Mouse (Mus musculus) left cerebral cortex, adult 11 months (tissue): ENCODE results near the gene Aimp2.

Experiments used
- DNase-seq: peaks from one replicate; pipeline ENCODE4 v3.0.0; 2022; ENCODE audit warnings: low spot score

Aimp2 gene

DNA sequence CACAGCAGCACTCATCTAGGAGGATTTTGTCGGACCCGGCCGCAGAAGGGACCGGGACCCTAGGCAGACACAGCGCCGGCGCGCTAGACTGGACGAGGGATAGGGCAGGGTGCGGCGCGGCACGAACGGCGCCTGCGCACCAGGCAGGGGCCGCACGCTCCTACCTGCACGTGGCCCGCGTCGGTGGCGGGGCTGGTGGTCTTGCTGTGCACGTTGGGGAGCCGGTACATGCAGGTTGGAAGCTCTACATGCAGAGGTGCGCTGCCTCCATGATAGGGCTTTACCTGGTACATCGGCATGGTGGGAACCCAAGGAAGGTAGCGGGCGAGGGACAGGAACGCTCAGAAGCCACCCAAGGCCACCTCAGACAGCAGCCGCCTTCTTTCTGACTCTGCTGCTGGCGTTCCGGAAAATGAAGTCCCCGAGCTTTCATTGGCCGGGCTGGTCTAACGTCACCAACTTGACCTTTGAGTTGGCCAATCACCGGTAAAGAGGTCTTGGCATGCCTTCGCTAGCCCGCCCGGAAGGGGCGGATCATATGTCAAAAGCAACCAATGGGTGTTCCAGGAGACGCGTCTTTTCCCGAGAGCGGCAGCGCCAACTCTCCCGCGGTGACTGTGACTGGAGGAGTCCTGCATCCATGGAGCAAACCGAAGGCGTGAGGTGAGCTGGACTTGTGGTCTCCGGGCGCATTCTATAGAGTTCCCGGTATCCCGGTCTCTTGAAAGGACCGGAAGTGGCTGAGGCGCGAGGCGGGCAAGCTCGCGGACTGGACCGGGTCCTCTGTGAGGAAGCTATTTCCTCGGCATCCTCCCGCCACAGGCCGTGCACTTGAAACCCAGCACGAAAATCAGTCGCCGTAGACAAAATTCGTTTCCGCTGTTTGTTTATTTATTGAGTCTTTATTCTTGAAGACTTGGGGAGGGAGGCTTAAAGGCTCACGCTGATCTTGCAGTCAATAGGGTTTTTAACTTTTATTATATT is at the start of gene Aimp2, which contains the start of gene Pms2:
Gene Aimp2, minus strand, starts transcription at position 431 of the 984 bp plus-strand sequence.
Gene Pms2, plus strand, starts transcription at position 548 of the 984 bp plus-strand sequence.
- peak; percentile 96 for DNase-seq

DNA sequence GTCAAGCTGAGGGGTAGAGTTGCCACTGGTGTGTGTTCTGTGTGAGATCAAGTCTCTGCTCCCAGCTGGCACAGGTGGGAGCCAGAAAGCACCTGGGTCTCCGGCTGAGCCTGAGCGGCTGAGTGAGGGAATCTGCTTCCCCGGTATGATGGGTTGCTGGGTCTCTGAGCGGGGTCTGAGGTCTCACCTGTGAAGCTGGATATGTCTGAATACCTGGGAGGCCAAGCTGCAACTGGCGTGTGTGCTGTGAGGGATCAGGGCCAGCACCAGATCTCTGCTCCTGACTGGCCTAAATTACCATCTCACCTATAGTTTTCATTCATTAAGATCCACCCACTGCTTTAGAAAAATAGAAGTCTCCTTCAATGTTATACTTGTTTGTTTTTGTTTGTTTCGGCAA is 47.5 kb upstream of the Aimp2 start:
- no peak for DNase-seq

DNA sequence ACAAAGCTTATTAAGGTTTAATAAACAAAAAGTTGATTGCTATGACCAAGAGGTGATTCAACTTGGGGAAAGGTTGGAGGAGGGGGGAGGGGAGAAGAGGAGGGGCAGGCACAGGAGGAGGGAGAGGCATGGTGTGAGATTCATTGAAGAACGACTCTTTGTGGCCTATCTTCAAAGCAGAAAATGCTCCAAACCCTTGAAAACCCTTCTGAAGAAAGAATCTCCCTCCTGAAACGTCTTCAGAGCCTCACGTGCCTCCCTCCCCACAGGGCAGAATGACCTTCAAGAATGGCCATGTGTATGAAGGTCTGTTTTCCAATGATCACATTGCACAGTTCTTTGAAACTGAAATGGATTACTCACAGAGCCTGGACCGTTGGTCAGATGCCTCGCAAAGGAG is 40.4 kb upstream of the Aimp2 start:
- DNase-seq, result no peak

DNA sequence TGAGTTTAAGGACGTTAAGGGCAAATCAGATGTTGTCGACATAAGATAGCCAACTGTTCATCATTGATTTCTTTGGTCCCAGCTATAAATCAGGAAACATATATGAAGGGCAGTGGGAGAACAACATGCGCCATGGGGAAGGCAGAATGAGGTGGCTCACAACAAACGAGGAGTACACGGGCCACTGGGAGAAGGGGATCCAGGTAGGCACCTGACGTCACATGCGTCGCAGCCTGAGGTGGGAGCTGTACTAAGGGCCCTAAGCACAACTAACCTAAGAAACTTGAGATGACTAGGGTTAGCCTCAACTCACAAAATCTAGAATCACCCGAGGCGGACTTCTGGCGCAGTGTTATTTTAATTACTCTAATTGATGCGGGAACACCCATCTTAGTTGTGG is 38.7 kb upstream of the Aimp2 start:
- no peak for DNase-seq

DNA sequence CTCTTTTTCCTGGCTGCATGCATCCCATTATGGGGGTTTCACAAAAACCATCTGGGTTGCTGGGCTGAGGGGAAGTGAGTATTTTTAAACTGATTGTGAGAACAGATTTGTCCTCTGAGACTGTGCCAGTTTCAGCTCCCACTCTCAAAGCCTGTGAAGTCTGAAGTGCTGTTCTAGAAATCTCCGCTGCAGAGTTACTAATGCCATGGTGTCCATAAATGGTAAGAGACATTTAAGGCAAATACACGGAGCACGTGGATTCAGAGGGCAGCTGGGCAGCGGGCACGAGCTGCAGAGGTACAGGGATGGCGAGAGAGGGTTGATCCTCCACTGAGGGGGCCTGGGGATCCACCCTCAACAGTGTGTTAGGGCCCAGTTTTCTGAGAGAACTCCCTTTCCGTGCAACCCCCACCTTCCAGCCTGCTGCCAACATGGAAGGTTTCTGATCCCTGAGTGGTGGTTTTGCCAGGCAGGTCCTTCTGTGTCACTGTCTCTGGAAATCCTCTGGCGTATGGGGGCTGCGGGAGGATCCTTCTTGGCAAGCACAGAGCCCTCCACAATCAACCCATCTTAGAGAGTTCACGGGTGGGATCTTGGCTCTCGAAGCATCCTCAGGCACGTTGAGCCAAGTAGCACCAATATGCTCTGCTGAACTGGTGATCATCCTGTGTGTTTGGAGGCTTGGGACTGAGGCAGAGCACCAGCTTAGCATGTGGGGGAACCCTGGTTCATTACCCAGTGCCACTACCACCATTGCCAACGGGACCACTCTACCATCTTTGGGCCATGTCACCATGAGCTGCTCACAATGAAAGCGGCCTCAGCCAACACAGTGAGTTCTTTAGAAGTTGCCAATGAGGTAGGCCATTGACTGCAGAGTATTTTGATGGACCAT is 33.8 kb upstream of the Aimp2 start:
- DNase-seq, result peak; percentile 76

DNA sequence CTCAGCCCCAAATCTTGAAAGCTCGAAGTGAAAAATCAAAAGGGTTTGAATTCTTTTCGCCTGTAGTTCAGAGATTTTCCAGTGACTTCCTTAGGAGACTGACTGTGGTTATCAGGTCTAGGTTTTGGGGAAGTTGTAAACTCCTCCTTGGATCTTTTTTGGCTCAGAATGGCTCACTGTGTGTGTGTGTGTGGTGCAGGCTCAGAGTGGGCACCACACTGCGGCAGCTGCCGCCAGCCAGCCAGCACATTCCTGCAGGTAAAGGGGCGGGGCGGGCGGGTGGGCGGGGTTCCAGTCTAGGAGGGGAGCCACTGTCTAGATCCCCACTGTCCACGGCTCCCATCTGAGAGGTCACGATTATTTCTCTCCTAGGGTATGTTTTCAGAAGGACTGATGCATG is 31.9 kb upstream of the Aimp2 start:
- DNase-seq, result no peak

DNA sequence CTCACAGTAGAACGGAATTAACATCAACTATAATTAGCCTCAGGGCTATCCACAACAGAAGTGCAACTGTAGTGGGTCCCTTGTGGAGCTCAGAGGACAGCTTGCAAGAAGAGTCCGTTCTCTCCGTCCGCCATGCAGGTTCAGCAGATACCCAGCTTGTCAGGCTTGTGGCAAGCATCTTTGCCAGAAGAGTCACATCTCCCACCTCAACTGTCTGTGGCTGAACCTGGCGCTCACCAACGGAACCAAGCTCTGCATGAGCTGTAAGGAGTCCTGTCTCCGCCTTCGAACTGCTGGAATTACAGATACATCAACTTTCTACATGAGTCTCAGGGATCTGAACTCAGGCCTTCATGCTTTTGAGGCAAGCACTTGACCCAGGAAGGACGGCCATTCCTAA is 26.5 kb upstream of the Aimp2 start:
- no peak for DNase-seq

DNA sequence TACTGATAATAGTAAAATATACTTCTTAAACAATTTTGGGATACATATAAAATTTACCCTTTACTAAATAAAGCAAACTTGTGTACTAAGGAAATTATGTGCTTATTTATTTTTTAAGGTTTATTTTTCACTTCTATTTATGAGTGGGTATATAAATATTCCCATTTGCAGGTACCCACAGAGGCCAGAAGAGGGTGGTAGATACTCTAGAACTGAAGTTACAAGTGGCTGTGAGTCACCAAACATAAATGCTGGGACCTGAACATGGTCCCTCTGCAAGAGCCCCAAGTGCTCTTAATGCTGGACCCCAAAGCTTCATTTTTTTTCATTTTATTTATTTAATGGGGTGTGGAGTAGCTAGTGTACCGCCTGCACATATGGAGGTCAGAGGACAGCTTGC is 24.2 kb upstream of the Aimp2 start:
- DNase-seq, result no peak

DNA sequence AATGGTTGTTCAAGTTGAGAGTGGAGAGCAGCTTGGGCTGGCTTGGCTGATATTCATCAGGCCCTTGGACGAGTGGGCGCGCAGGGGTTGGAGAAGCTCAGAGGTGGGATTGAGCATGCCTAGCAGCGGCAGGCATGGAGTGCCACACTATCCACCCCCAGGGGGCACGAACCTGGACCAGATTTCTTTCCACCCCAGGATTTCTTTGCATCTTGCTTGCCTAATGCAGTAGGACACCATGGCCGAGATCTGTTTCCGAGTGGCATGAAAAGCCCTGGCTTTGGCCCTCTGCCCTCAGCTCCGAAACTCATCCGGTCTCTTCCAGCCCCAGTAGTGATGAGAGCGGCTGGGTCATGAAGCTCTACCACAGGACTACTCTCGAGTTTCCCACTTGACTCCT is 23.8 kb upstream of the Aimp2 start:
- no peak for DNase-seq

DNA sequence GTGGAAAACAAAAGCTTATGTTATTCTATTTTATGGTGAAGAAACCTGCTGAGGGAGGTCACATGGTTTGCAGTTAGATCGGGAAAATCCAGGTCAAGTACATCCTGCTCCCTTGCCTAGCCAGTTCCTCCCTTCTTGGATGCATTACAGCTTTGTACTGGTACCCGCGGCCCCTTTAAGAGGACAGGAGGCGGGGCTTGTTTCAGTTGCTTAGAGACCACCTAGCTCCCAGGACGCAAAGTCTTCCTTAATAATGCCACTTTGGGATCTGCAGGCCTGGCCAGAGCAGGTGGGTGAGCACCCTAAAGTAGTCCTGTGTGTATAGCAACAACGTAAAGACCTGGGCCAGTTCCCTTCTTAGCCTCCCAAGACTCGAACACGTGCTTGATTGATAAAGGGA is 23.2 kb upstream of the Aimp2 start, which contains the start of gene Rsph10b:
Gene Rsph10b, plus strand, starts transcription at position 205 of the 400 bp plus-strand sequence.
- DNase-seq, result no peak

DNA sequence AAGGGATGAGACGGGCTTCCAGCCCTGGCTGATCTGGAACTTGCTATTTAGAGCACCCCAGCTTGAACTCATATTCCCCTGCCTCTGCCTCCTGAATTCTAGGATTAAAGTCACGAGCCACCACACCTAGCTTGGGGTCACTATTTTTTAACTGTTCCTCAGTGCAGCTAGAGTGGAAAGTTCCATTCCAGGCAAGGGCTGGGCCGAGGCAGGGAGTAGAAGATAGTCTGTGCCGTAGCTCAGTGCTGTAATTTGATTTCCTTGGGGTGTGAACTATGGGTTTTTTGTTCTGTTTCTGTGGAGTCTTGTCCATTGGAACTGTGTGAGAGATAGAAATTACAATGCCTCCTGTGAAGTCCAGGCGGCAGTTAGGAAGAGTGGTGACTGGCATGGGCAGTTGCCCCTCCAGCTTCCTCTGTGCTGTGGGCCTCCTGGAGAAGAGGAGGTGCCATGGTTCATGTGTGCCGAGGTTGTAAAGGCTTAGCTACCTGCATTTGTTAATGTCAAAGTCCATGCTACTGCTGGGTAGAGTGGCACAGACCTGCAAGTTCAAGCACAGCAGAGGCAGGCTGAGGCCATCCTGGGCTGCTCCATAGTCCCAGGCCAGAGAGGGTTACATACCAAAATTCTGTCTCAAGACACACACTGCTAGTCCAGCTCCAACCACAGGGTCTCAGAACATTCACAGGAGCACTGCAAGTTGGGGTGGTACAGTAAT is 22.4 kb upstream of the Aimp2 start:
- DNase-seq, result no peak

DNA sequence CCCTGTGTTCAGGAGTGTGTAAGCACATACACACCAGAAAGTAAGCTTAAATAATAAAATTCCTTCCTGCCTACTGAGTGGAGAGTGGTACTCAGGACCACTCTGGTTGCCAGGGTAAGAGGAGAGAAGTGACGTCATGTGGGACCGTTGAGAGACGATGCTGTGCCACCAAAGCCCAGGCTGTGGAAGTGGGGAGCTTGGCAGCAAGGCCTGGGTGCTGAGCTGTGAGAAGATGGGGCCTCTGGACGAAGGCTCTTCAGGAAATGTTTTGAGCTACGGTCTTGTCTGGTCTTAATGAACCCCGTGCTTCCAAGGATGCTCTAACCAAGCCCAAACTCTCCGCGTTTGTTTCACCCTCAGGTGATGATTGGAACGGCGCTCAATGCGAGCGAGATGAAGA is 21.0 kb upstream of the Aimp2 start:
- DNase-seq, result no peak

DNA sequence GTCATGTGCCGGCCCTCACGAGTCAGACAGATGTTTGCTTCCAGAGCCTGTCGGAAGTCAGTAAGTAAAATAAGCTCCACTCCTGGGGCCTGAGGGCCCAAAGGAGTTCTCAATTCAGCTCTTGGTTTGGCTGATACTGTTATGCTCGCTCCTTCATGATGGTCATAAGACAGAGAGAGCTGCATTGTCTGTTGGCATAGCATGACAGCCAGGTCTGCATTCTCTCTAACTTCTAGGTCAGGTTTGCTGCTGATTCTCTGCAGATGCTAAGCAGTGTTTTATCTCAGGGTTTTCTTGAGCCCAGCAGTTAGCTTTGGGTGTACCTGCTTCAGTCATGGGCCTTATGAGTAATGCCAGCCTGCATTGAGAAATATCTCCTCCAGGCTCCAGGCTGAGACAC is 19.6 kb upstream of the Aimp2 start:
- DNase-seq, result no peak

DNA sequence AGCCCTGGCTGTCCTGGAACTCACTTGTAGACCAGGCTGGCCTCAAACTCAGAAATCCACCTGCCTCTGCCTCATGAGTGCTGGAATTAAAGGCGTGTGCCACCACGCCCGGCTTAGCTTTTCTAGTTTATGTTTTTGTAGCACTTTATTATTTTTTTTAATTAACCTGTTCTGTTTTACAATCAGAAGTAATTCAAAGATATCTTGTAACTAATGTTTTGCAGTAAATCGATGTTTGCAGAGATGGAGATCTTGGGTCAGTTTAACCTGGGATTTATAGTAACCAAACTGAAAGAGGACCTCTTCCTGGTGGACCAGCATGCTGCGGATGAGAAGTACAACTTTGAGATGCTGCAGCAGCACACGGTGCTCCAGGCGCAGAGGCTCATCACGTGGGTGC is 18.2 kb upstream of the Aimp2 start, which contains the start of gene Gm42421:
Gene Gm42421, plus strand, starts transcription at position 301 of the 400 bp plus-strand sequence.
- DNase-seq, result no peak

DNA sequence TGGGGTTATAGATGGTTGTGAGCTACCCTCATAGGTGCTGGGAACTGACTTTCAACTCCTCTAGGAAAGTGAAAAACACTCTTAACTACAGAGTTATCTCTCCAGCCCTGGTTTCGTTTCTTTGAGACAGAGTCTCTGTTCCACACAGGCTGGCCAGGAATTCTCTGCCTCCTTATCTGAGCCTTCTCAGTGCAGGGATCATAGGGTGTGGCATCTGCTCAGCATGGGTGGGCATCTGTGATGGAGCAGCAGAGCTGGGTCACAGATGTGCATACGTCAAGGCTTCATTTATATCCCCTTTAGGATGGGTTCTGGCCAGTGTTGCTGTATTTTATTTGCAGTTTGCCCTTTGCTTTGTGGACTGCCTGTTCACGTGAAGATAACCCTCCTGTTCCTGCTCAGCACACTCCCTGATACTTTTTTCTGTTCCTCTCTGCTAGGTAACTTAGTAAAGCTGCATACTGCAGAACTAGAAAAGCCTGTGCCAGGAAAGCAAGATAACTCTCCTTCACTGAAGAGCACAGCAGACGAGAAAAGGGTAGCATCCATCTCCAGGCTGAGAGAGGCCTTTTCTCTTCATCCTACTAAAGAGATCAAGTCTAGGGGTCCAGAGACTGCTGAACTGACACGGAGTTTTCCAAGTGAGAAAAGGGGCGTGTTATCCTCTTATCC is 15.3 kb upstream of the Aimp2 start:
- DNase-seq, result no peak

DNA sequence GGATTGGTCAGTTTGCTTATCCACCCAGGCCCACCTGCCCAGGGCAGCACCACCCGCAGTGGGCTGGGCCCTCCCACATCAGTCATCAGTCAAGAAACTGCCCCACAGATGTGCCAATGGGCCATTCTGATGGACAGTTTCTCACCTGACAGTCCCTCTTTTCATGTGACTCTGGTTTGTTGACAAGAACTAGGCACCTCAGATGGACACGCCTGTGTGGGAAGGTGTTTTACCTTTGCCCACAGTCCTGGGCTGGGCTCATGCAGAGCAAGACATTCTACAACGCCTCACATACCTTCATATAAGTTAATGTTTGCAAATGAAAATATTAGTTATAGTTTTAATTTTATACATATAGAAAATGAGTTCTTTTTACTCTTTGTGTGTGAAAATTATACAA is 8.5 kb upstream of the Aimp2 start:
- no peak for DNase-seq

DNA sequence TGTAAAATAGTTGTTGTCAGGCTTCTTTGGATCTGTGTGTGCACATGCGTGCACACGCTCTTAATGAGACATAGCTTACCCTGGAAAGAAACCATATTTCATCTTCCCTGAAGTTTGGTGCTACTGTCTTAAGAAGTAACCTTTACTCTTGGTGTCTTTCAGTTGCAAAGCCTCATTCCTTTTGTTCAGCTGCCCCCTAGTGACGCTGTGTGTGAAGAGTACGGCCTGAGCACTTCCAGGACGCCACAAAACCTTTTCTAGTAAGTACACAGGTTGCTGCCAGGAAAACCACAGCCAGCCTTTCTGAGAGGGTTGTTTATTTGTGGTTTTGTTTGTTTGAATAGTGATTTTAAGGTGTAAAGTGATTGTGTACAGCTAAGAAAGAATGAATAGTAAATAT is 7.8 kb upstream of the Aimp2 start:
- DNase-seq, result no peak

DNA sequence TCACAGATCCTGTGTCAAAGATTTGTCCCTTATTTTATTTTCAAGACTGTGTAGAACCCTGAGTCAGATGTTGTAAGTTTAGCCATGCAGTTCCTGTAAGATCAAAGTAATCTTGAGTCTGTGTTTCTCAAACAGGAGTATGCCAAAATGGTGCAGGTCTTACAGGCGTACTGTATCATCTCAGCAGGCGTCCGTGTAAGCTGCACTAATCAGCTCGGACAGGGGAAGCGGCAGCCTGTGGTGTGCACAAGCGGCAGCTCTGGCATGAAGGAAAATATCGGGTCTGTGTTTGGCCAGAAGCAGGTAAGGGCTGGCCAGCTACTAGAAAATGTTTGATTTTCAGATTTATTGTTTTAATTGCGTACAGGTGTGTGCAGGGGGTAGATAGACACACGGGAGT is 6.6 kb upstream of the Aimp2 start:
- DNase-seq, result no peak

DNA sequence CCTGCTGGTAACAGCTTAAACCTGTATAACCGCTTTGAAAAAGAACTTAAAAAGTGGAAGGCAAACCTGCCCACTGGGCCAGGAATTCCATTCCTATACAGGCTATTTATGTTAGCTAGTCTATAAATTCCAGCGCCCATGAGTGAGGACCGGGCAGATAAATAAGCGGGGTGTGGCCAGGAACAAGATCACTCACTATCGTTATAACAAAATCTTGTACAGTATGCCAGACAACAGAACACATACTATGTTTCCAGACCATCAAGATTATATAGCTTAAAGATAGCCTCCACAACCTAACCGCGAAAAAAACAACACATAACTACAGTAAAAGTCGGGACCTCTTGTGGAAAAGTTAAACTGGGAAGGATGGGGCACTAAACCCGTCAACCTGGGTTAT is 721 bp downstream of the Aimp2 start:
- DNase-seq, result no peak

DNA sequence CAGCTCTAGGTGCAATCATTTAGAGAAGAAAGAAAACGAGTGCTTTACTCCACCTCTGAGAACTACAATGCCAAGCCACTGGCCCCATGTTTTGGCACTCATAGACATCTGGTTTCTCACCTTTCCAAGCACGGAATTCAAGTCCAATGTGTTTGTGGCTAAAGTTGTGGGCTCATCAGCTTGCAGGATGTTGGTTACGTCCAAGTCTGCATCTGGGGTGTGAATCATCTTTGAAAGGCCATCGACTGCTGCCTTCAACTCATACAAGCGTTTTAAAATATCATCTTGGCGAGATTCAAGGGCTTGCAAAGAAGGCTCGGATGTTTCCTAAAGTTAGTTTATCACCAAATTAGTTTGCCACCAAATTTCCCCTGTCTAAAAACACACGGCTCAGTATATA is 3.2 kb downstream of the Aimp2 start:
- DNase-seq, result no peak

DNA sequence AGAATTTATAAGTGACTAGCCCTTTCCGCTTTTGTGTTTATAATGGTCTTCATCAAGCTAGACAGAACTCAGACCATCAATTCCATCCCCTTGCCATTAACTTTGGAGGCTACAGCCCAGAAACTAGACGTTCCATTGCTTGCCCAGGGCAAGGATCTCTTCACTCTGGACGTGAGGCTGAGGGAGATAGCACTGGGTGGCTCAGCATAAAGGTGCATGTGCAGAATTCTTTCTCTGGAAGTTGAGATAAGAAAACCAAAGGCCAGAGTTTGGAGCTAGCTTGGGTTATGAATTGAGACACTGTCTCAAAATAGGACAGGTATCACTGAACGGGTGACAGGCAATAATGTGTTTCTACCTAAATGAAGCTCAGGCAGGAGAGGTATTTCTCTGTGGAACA is 5.8 kb downstream of the Aimp2 start:
- DNase-seq, result no peak
